Mouse (Mus musculus) liver, embryonic 13.5 days (tissue): ENCODE data around the gene Sctr. TPM values are rescaled to one million over a fixed set of nuclear protein-coding genes. Genes with fewer than 3 reads are reported as not detected.
A peak's percentile ranks its signal among the peaks of the same experiment; 100 is the strongest.
"Not testable (repeated sequence)": the region's sequence is repeated elsewhere in the genome, so short reads cannot be mapped to it uniquely, and the experiment has no call there.

Source experiments
- ATAC-seq: fragments of 200-750 bp; cut with Nextera tagmentation; 2 replicates; pipeline ENCODE4 v1.8.0; 2017; ENCODE audit warnings: low read depth, mild to moderate bottlenecking, moderate number of reproducible peaks, moderate library complexity
- DNase-seq: peaks from one replicate; pipeline ENCODE4 v3.0.0; 2022
- H3K27ac ChIP-seq: fragments of 300-500 bp; sonication (generic); 2 replicates; pipeline ENCODE4 v1.5.1; 2015; ENCODE audit warnings: moderate library complexity, mild to moderate bottlenecking, inconsistent platforms
- H3K27me3 ChIP-seq: fragments of 300-500 bp; sonication (generic); 2 replicates; pipeline ENCODE4 v1.6.1; 2015; ENCODE audit warnings: mild to moderate bottlenecking, inconsistent platforms
- H3K36me3 ChIP-seq: fragments of 300-500 bp; sonication (generic); 2 replicates; pipeline ENCODE4 v1.6.1; 2015; ENCODE audit warnings: mild to moderate bottlenecking, inconsistent platforms
- H3K4me1 ChIP-seq: fragments of 300-500 bp; sonication (generic); replicated peaks from 2 replicates; pipeline ENCODE4 v1.6.1; 2015; ENCODE audit warnings: inconsistent platforms
- H3K4me2 ChIP-seq: fragments of 300-500 bp; sonication (generic); 2 replicates; pipeline ENCODE4 v1.6.1; 2015; ENCODE audit warnings: inconsistent platforms, mild to moderate bottlenecking, moderate library complexity
- H3K4me3 ChIP-seq: fragments of 300-500 bp; sonication (generic); replicated peaks from 2 replicates; pipeline ENCODE4 v1.5.1; 2015; ENCODE audit warnings: mild to moderate bottlenecking, inconsistent platforms
- H3K9ac ChIP-seq: fragments of 300-500 bp; sonication (generic); 2 replicates; pipeline ENCODE4 v1.6.1; 2015; ENCODE audit warnings: mild to moderate bottlenecking, inconsistent platforms
- H3K9me3 ChIP-seq: fragments of 300-500 bp; sonication (generic); replicated peaks from 2 replicates; pipeline ENCODE4 v1.6.1; 2016; ENCODE audit warnings: inconsistent platforms
- WGBS: fragments of 180-500 bp; shearing (Covaris S2); methylation state at CpG from one replicate; pipeline ENCODE4 v1.1.7; 2015; ENCODE audit not compliant: insufficient replicate concordance; 5-methylcytosine and 5-hydroxymethylcytosine counted together
- polyA plus RNA-seq: library from polyadenylated mRNA; unstranded; fragments of >200 nt; fragmentation: Nextera tagmentation; extraction: Ambion mirVana; gene quantifications from 2 replicates; pipeline ENCODE4 v1.2.1, GENCODE M21; 2015

Gene Sctr
- polyA plus RNA-seq, 1 experiment from 2014 or later: not detected

- Histone ChIP-seq H3K27ac (no peak overlapping the region), H3K4me2 (no peak overlapping the region), H3K9me3 (no peaks in the 10 kb centered on the region), H3K4me3 (no peak overlapping the region), H3K36me3 (no peaks in the 10 kb centered on the region), H3K9ac (no peak overlapping the region), H3K4me1 (peaks cover 15% of the 10 kb centered on the region), H3K27me3 (no peaks in the 10 kb centered on the region)
- DNase-seq (no peak), ATAC-seq (no peak)
- WGBS: 54% methylated on average over 3 of the region's 3 CpGs
Measured at GRCm38 (mm10) chr1:120085696-120086095, 79.0 kb downstream of the Sctr start.

GRCm38 (mm10) chr1:120086644-120087043, 80.0 kb downstream of the Sctr start:
- DNase-seq: no peak
- WGBS: 58% methylated on average over 13 of the region's 13 CpGs

GRCm38 (mm10) chr1:120089180-120089579, 82.5 kb downstream of the Sctr start:
- no peaks in the 10 kb centered on the region for H3K27me3 ChIP-seq
- no peak overlapping the region for H3K4me2 ChIP-seq
- 34% methylated on average over 4 of the region's 5 CpGs for WGBS
- H3K9ac ChIP-seq: no peak overlapping the region
- H3K36me3 ChIP-seq: no peaks in the 10 kb centered on the region
- DNase-seq (no peak), ATAC-seq (no peak)
- H3K27ac ChIP-seq: no peak overlapping the region
- H3K4me3 ChIP-seq: no peak overlapping the region
- H3K9me3 ChIP-seq: no peaks in the 10 kb centered on the region
- H3K4me1 ChIP-seq: peaks cover 6% of the 10 kb centered on the region; the same call in 1 of the 2 replicates

More at GRCm38 (mm10) chr1:120086644-120087043, 80.0 kb downstream of the Sctr start:
- H3K4me1 ChIP-seq: peaks cover 15% of the 10 kb centered on the region
- no peaks in the 10 kb centered on the region for H3K9me3 ChIP-seq
- H3K9ac ChIP-seq: no peak overlapping the region
- no peaks in the 10 kb centered on the region for H3K36me3 ChIP-seq
- H3K4me3 ChIP-seq: no peak overlapping the region
- no peaks in the 10 kb centered on the region for H3K27me3 ChIP-seq
- no peak for ATAC-seq
- no peak overlapping the region for H3K4me2 ChIP-seq
- H3K27ac ChIP-seq: no peak overlapping the region

GRCm38 (mm10) chr1:120090880-120091570, 84.3 kb downstream of the Sctr start:
- H3K4me2 ChIP-seq: no peak overlapping the region
- no peak overlapping the region for H3K27ac ChIP-seq
- H3K9me3 ChIP-seq: no peaks in the 10 kb centered on the region
- ATAC-seq: no peak
- DNase-seq: no peak
- H3K36me3 ChIP-seq: no peaks in the 10 kb centered on the region
- peaks cover 13% of the 10 kb centered on the region; the same call in 1 of the 2 replicates for H3K4me1 ChIP-seq
- H3K9ac ChIP-seq: no peak overlapping the region
- 71% methylated on average over 8 of the region's 8 CpGs for WGBS
- no peaks in the 10 kb centered on the region for H3K27me3 ChIP-seq
- no peak overlapping the region for H3K4me3 ChIP-seq

- H3K4me3 ChIP-seq, H3K4me2 ChIP-seq, H3K27ac ChIP-seq, H3K36me3 ChIP-seq, H3K27me3 ChIP-seq, H3K9ac ChIP-seq, ATAC-seq, H3K9me3 ChIP-seq: not testable (repeated sequence)
- peaks cover 13% of the 10 kb centered on the region for H3K4me1 ChIP-seq
- DNase-seq: peak; percentile 56
- WGBS: 46% methylated on average over 11 of the region's 14 CpGs
Measured at GRCm38 (mm10) chr1:120093482-120094134, 86.9 kb downstream of the Sctr start.

- H3K27ac ChIP-seq: no peak overlapping the region
- H3K9me3 ChIP-seq: no peaks in the 10 kb centered on the region
- H3K36me3 ChIP-seq: no peaks in the 10 kb centered on the region
- ATAC-seq (peak; percentile 52), DNase-seq (no peak)
- no peak overlapping the region for H3K9ac ChIP-seq
- no peaks in the 10 kb centered on the region for H3K27me3 ChIP-seq
- H3K4me1 ChIP-seq: peaks cover 20% of the 10 kb centered on the region
- no peak overlapping the region for H3K4me3 ChIP-seq
- WGBS: 28% methylated on average over 3 of the region's 3 CpGs
- H3K4me2 ChIP-seq: no peak overlapping the region
Measured at GRCm38 (mm10) chr1:120094920-120095319, 88.2 kb downstream of the Sctr start.

- H3K4me1 ChIP-seq: peaks cover 26% of the 10 kb centered on the region
- 9% methylated on average over 7 of the region's 7 CpGs for WGBS
- no peak overlapping the region for H3K9ac ChIP-seq
- DNase-seq (no peak), ATAC-seq (no peak)
- H3K4me2 ChIP-seq: no peak overlapping the region
- no peak overlapping the region for H3K4me3 ChIP-seq
- H3K9me3 ChIP-seq: no peaks in the 10 kb centered on the region
- no peak overlapping the region for H3K27ac ChIP-seq
- no peaks in the 10 kb centered on the region for H3K36me3 ChIP-seq
- no peaks in the 10 kb centered on the region for H3K27me3 ChIP-seq
Measured at GRCm38 (mm10) chr1:120098327-120098726, 91.6 kb downstream of the Sctr start.

- no peak overlapping the region for H3K27ac ChIP-seq
- ATAC-seq: no peak
- H3K4me1 ChIP-seq: peaks cover 23% of the 10 kb centered on the region
- no peaks in the 10 kb centered on the region for H3K27me3 ChIP-seq
- no peaks in the 10 kb centered on the region for H3K36me3 ChIP-seq
- no peak overlapping the region for H3K9ac ChIP-seq
- DNase-seq: no peak
- H3K4me2 ChIP-seq: no peak overlapping the region
- WGBS: 36% methylated on average over 6 of the region's 6 CpGs
- no peak overlapping the region for H3K4me3 ChIP-seq
- H3K9me3 ChIP-seq: no peaks in the 10 kb centered on the region
Measured at GRCm38 (mm10) chr1:120099483-120099882, 92.8 kb downstream of the Sctr start.

- 64% methylated on average over 8 of the region's 8 CpGs for WGBS
- no peak overlapping the region for H3K27ac ChIP-seq
- H3K9ac ChIP-seq: no peak overlapping the region
- H3K9me3 ChIP-seq: no peaks in the 10 kb centered on the region
- no peak for DNase-seq
- no peak overlapping the region for H3K4me3 ChIP-seq
- peaks cover 15% of the 10 kb centered on the region; the same call in 1 of the 2 replicates for H3K4me1 ChIP-seq
- H3K4me2 ChIP-seq: no peak overlapping the region
- no peak for ATAC-seq
- H3K27me3 ChIP-seq: no peaks in the 10 kb centered on the region
- H3K36me3 ChIP-seq: no peaks in the 10 kb centered on the region
Measured at GRCm38 (mm10) chr1:120100456-120101226, 93.9 kb downstream of the Sctr start.

GRCm38 (mm10) chr1:120101227-120101609, 94.5 kb downstream of the Sctr start:
- WGBS: 50% methylated on average over 3 of the region's 3 CpGs
- no peaks in the 10 kb centered on the region for H3K27me3 ChIP-seq
- H3K9ac ChIP-seq: no peak overlapping the region
- no peak overlapping the region for H3K27ac ChIP-seq
- DNase-seq: no peak
- H3K36me3 ChIP-seq: no peaks in the 10 kb centered on the region
- H3K4me3 ChIP-seq: no peak overlapping the region
- H3K9me3 ChIP-seq: no peaks in the 10 kb centered on the region
- peaks cover 15% of the 10 kb centered on the region; the same call in 1 of the 2 replicates for H3K4me1 ChIP-seq
- no peak for ATAC-seq
- no peak overlapping the region for H3K4me2 ChIP-seq

- Histone ChIP-seq H3K4me3 (no peak overlapping the region), H3K4me2 (no peak overlapping the region), H3K36me3 (no peaks in the 10 kb centered on the region), H3K27ac (no peak overlapping the region), H3K4me1 (peaks cover 2% of the 10 kb centered on the region; the same call in 1 of the 2 replicates), H3K27me3 (no peaks in the 10 kb centered on the region), H3K9ac (no peak overlapping the region), H3K9me3 (no peaks in the 10 kb centered on the region)
- DNase-seq: no peak
- WGBS: 70% methylated on average over 5 of the region's 5 CpGs
- no peak for ATAC-seq
Measured at GRCm38 (mm10) chr1:120105556-120105959, 98.9 kb downstream of the Sctr start.
